ENCODE assay signal across 27 mouse cellular contexts in genomic region chr19:42816261-42816660, GRCm38 (mm10).
"Had no signal": no experiment of that assay in that cellular context is flagged by ENCODE, and none has a peak within 500 bp of the region (broad histone marks: within the 10 kb centered on the region; RNA-seq: fewer than 3 reads in every experiment).

No protein-coding gene starts in this region.

- H3K36me3 ChIP-seq: embryonic facial prominence, embryonic 10.5 days; embryonic facial prominence, embryonic 12.5 days; forebrain, embryonic 10.5 days; forebrain, embryonic 12.5 days; forebrain, embryonic 15.5 days had no signal

- H3K27me3 ChIP-seq: embryonic facial prominence, embryonic 12.5 days; embryonic facial prominence, embryonic 13.5 days; embryonic facial prominence, embryonic 15.5 days; forebrain, embryonic 12.5 days; forebrain, embryonic 13.5 days; forebrain, embryonic 15.5 days had no signal

- ATAC-seq: forebrain, embryonic 13.5 days; forebrain, embryonic 14.5 days; forebrain, embryonic 15.5 days; forebrain, embryonic 16.5 days; forebrain, postnatal 0 days had no signal

- DNase-seq: cerebellum, adult 2 months; cerebellum, adult 8-10 months; cerebellum, adult 9-10 months; cerebellum, adult 9-11 months; cerebellum, postnatal 10 days; cerebellum, postnatal 14 days; cerebellum, postnatal 25 days; cerebellum, postnatal 36 days; embryo, embryonic 11 days; forebrain, postnatal 0 days; gastrocnemius, adult 2 months; gastrocnemius, postnatal 10 days; gastrocnemius, postnatal 14 days; gastrocnemius, postnatal 25 days; gastrocnemius, postnatal 36 days; heart, adult 18-20 months had no signal

- H3K4me2 ChIP-seq: embryonic facial prominence, embryonic 12.5 days; embryonic facial prominence, embryonic 13.5 days; embryonic facial prominence, embryonic 15.5 days; forebrain, embryonic 12.5 days; forebrain, embryonic 13.5 days; forebrain, embryonic 15.5 days had no signal

- H3K27ac ChIP-seq: embryonic facial prominence, embryonic 10.5 days; embryonic facial prominence, embryonic 12.5 days; embryonic facial prominence, embryonic 13.5 days; embryonic facial prominence, embryonic 15.5 days; forebrain, embryonic 10.5 days; forebrain, embryonic 12.5 days; forebrain, embryonic 13.5 days; forebrain, embryonic 15.5 days; gastrocnemius, adult 2 months had no signal

- H3K9ac ChIP-seq: embryonic facial prominence, embryonic 12.5 days; embryonic facial prominence, embryonic 13.5 days; embryonic facial prominence, embryonic 15.5 days; forebrain, embryonic 12.5 days; forebrain, embryonic 13.5 days; forebrain, embryonic 15.5 days; forebrain, postnatal 0 days had no signal

- H3K4me1 ChIP-seq: embryonic facial prominence, embryonic 12.5 days; embryonic facial prominence, embryonic 13.5 days; embryonic facial prominence, embryonic 15.5 days; forebrain, embryonic 10.5 days; forebrain, embryonic 12.5 days; forebrain, embryonic 13.5 days; forebrain, embryonic 15.5 days had no signal

- H3K4me3 ChIP-seq: embryonic facial prominence, embryonic 10.5 days; embryonic facial prominence, embryonic 12.5 days; embryonic facial prominence, embryonic 13.5 days; embryonic facial prominence, embryonic 15.5 days; erythroblast, embryonic 14.5 days; forebrain, embryonic 10.5 days; forebrain, embryonic 12.5 days; forebrain, embryonic 13.5 days; forebrain, embryonic 15.5 days; gastrocnemius, adult 2 months had no signal

- H3K9me3 ChIP-seq: embryonic facial prominence, embryonic 10.5 days; embryonic facial prominence, embryonic 12.5 days; embryonic facial prominence, embryonic 13.5 days; embryonic facial prominence, embryonic 15.5 days; forebrain, embryonic 10.5 days; forebrain, embryonic 12.5 days; forebrain, embryonic 13.5 days; forebrain, embryonic 15.5 days had no signal
